Mouse (Mus musculus): ENCODE data around the gene Slc26a3. TPM values are rescaled to one million over a fixed set of nuclear protein-coding genes. Genes with fewer than 3 reads are reported as not detected.

The Slc26a3 gene
- total RNA-seq, 1 experiment: not detected

DNA sequence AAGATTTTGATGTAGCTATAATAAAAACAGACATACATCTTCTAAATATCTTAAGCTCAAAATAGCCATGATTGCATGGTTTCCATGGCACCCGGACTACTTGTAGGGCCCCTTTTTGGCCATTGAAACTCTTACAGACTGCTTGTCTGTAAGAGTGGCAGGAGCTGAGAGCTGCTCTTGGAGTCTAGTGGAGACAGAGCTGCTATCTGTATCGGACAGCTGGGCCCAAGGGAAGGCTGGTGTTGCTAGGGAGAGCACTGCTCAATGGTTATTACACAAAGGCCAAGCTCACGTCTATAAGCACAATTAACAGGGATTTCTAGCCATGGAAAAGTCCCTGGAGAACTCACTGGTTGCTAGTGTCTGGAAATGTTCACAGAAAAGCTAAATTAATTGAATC is 130.7 kb downstream of the Slc26a3 start:
- in situ Hi-C loops (cut with MboI; ENCODE audit: low sequenced_read_pairs in 2 of 2, unreplicated experiment in 2 of 2): loop anchor here in 1 of 2 experiments (25.0 kb wide), 1 partner anchor 416 kb away; no protein-coding TSS in a partner anchor

More for the DNA sequence above, 130.7 kb downstream of the Slc26a3 start:
- Histone ChIP-seq H3K4me3 (ENCODE audit: insufficient read depth in 1 of 2, low read depth in 1 of 2, low read length in 2 of 2, poor library complexity in 1 of 2, severe bottlenecking in 1 of 2) (no peak overlapping the region), H3K4me1 (ENCODE audit: control insufficient read depth in 2 of 2, insufficient read depth in 2 of 2, low read length in 2 of 2, poor library complexity in 1 of 2) (no peaks in the 10 kb centered on the region), H3K27ac (ENCODE audit: insufficient read depth, low read depth, low read length, poor library complexity, severe bottlenecking) (no peak overlapping the region), H3K9me3 (ENCODE audit: control insufficient read depth, insufficient read depth, low read depth, low read length) (no peaks in the 10 kb centered on the region), H3K36me3 (ENCODE audit: control insufficient read depth, insufficient read depth, low read length, poor library complexity, severe bottlenecking) (no peaks in the 10 kb centered on the region), H3K9ac (ENCODE audit: insufficient read depth, low read depth, low read length, poor library complexity, severe bottlenecking) (no peak overlapping the region)
- DNase-seq (ENCODE audit: low read depth, low spot score): no peak
- no peak for TF ChIP-seq ZC3H11A (IDR thresholded peaks at IDR 0.05; ENCODE audit: borderline replicate concordance, low read depth, low read length)

Other genes starting within 250 kb of the Slc26a3 start
- not detected in 2 replicates for gene Gm6993, start 150.1 kb upstream of the Slc26a3 start, total RNA-seq (2012; rRNA removed)
- 232 and 305 TPM in 2 replicates for gene Lamb1, start 125.6 kb upstream of the Slc26a3 start, total RNA-seq (2012; rRNA removed)
- gene Dld, start 39.4 kb upstream of the Slc26a3 start, total RNA-seq (2012; rRNA removed): 39.5 and 62.8 TPM in 2 replicates
- gene Cbll1, start 108.7 kb downstream of the Slc26a3 start, total RNA-seq (2012; rRNA removed): 5.8 and 6.6 TPM in 2 replicates
- 0.11 TPM in 1 of 2 replicates, not detected in the other for gene Slc26a4, start 169.1 kb downstream of the Slc26a3 start, total RNA-seq (2012; rRNA removed)
- 12.4 and 19.8 TPM in 2 replicates for gene Bcap29, start 243.8 kb downstream of the Slc26a3 start, total RNA-seq (2012; rRNA removed)

All from ES-E14 (cell line).